Mouse (Mus musculus) layer of hippocampus, adult 18-20 months (tissue): Measurements from ENCODE around the gene Gpx1. TPM values are rescaled to one million over a fixed set of nuclear protein-coding genes. Genes with fewer than 3 reads are reported as not detected.
A peak's percentile ranks its signal among the peaks of the same experiment; 100 is the strongest.

Experiments
- DNase-seq, 2 experiments: peaks; one replicate each; pipeline ENCODE4 v3.0.0; 2022; ENCODE audit warnings: low spot score in 2 of 2
- total RNA-seq, 2 experiments: library from RNA; stranded (reverse); gene quantifications; 2 replicates each; pipeline ENCODE4 v1.2.3; 2021

Gpx1 gene
- total RNA-seq, 2 experiments from 2014 or later, result 58.5 to 70.8 TPM

- no peak for DNase-seq
Observed at GRCm38 (mm10) chr9:108338551-108338885, 185 bp upstream of the Gpx1 start.

- no peak for DNase-seq
Observed at GRCm38 (mm10) chr9:108339886-108340257, 1.2 kb downstream of the Gpx1 start.

GRCm38 (mm10) chr9:108340258-108341138 lies 1.8 kb downstream of the Gpx1 start:
- no peak for DNase-seq

- no peak for DNase-seq
Observed at GRCm38 (mm10) chr9:108341139-108341475, 2.4 kb downstream of the Gpx1 start.

GRCm38 (mm10) chr9:108341801-108342200 lies 3.1 kb downstream of the Gpx1 start:
- no peak for DNase-seq

- no peak for DNase-seq
Observed at GRCm38 (mm10) chr9:108342301-108342831, 3.7 kb downstream of the Gpx1 start.

- DNase-seq, result no peak
Observed at GRCm38 (mm10) chr9:108343331-108343730, 4.6 kb downstream of the Gpx1 start.

GRCm38 (mm10) chr9:108343835-108344234 lies 5.1 kb downstream of the Gpx1 start:
- no peak for DNase-seq

- DNase-seq, result no peak
Observed at GRCm38 (mm10) chr9:108344471-108344870, 5.8 kb downstream of the Gpx1 start.

- DNase-seq, result peak in 1 of 2 experiments; percentile 20
Observed at GRCm38 (mm10) chr9:108347024-108347423, 8.3 kb downstream of the Gpx1 start.

- DNase-seq, result peak; percentile 60 to 90
Observed at GRCm38 (mm10) chr9:108347540-108348289, 9.0 kb downstream of the Gpx1 start, which contains the start of gene Usp4. Usp4 (plus strand) TSS chr9:108347853.

- no peak for DNase-seq
Observed at GRCm38 (mm10) chr9:108348290-108348680, 9.6 kb downstream of the Gpx1 start.

- no peak for DNase-seq
Observed at GRCm38 (mm10) chr9:108349727-108350126, 11.0 kb downstream of the Gpx1 start.

- no peak for DNase-seq
Observed at GRCm38 (mm10) chr9:108378234-108378633, 39.5 kb downstream of the Gpx1 start.

- no peak for DNase-seq
Observed at GRCm38 (mm10) chr9:108378736-108379135, 40.0 kb downstream of the Gpx1 start.

GRCm38 (mm10) chr9:108379294-108379693 lies 40.6 kb downstream of the Gpx1 start:
- no peak for DNase-seq

GRCm38 (mm10) chr9:108381382-108381781 lies 42.7 kb downstream of the Gpx1 start:
- no peak for DNase-seq

GRCm38 (mm10) chr9:108385006-108385405 lies 46.3 kb downstream of the Gpx1 start:
- no peak for DNase-seq

GRCm38 (mm10) chr9:108386816-108387215 lies 48.1 kb downstream of the Gpx1 start:
- no peak for DNase-seq

- no peak for DNase-seq
Observed at GRCm38 (mm10) chr9:108388601-108389000, 49.9 kb downstream of the Gpx1 start.

- peak in 1 of 2 experiments; percentile 49 for DNase-seq
Observed at GRCm38 (mm10) chr9:108389220-108389619, 50.5 kb downstream of the Gpx1 start.
